Mouse (Mus musculus): ENCODE results near the gene Ptpn22. TPM values are rescaled to one million over a fixed set of nuclear protein-coding genes. Genes with fewer than 3 reads are reported as not detected.

The Ptpn22 gene
- total RNA-seq, 2 experiments from 2014 or later: 1.0 to 1.3 TPM

- DNase-seq (ENCODE audit: low spot score in 2 of 2): no peak
Measured at GRCm38 (mm10) chr3:103916205-103916838, 56.7 kb downstream of the Ptpn22 start.

DNA sequence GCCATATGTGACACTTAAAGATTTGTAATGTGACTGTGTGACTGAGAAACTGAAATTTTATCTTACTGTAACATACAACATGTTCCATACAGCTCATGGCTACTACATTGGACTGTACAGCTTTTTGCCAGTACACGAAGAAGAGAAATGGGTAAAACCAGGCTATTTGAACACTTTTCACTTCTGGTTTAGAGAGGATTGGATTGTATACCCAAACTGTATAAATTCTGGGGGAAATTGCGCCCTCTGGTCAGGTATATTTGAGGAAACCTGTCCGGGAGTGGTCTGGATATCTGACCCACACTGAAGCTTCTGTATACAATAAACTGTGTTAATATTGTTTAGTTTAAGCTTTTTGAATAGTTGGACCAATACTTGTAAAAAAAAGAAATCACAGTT lies 57.2 kb downstream of the Ptpn22 start:
- DNase-seq (ENCODE audit: low spot score in 2 of 2): no peak

DNA sequence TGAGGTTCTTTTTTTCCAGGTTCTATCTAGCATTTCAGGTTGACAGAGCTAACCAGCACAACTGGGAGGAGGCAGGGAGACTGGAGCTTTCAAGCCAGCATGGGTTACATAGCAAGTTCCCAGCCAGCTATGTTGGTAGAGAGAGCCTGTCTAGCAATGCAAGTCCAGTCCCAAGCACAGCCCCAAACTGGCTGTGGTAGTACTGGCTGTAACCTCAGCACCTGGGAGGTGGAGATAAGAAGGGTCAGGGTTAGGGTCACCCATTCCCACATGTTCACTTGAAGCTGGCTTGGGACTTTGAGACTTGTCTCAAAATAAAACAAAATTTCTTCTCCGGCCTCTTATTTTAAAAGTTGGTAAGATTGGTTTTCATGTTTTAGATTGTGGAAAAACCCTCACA lies 60.5 kb downstream of the Ptpn22 start:
- no peak for DNase-seq (ENCODE audit: low spot score in 2 of 2)

GRCm38 (mm10) chr3:103925302-103925701 lies 65.7 kb downstream of the Ptpn22 start:
- DNase-seq (ENCODE audit: low spot score in 2 of 2): no peak

- DNase-seq (ENCODE audit: low spot score in 2 of 2): peak in 1 of 2 experiments; percentile 16
Measured at GRCm38 (mm10) chr3:103927511-103927910, 67.9 kb downstream of the Ptpn22 start.

DNA sequence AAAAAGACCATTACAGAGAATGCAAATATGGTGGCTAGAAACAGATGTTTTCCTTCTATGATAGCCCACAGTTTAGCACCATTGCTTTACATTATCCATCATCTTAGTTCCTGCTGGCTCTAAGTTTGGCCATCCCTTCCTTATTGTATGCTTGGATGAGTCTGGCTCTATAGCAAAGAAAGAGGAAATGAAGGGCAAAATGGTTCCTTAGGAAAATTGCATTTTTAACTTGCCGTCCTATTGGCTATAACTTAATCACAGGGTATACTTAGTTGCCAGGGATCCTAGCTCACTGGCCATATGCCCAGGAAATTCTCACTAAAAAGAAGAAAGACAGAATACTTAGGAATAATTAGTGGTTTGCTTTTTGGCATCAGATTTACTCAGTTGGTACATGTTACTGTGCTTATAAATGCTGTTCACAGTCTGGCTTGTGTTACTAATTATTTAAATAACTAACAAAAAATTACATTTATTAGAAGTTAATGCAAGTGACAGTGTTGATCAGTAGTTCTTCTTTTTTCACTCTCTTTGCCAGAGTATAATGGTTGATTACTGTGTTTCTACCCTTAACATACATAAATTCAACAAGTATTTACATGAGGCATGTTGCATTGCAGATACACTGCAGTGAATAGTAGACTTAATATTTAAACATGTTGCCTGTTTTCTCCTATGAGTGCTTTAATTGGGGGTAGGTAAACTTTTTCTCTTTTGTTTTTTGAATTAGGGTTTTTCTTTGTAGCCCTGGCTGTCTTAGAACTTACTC lies 85.4 kb downstream of the Ptpn22 start:
- DNase-seq (ENCODE audit: low spot score in 2 of 2): peak in 1 of 2 experiments; percentile 17

GRCm38 (mm10) chr3:103948666-103949065 lies 89.1 kb downstream of the Ptpn22 start:
- DNase-seq (ENCODE audit: low spot score in 2 of 2): no peak

DNA sequence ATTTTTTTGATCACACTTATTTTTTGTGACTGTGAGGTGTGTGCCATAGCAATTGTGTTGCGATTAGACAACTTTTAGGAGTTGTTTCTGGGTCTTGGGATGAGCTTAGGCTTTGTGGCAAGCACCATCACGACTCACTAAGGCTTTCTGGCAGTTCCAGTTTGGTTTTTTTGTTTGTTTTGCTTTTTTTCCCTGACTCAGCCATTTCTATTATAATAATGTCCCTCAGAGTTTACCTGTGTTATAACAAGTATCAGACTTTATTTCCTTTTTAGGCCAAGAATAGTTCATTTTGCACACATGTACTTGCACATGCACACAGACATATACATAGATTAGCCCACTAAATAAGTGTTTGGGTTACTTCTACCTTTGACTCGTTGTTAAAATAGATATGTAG lies 101.0 kb downstream of the Ptpn22 start:
- DNase-seq (ENCODE audit: low spot score in 2 of 2): no peak

Other genes starting within 250 kb of the Ptpn22 start
- under 1 TPM in 1 of 2 experiments, not detected in 1; 0.45 TPM for gene Atg4a-ps, start 213.7 kb upstream of the Ptpn22 start, total RNA-seq (2021)
- 10 to 100 TPM; 11.9 to 13.4 TPM for gene Olfml3, start 121.8 kb upstream of the Ptpn22 start, total RNA-seq (2021)
- gene Gm10964, start 120.4 kb upstream of the Ptpn22 start, total RNA-seq (2021): not detected
- 100 to 1,000 TPM; 117 to 124 TPM for gene Hipk1, start 68.2 kb upstream of the Ptpn22 start, total RNA-seq (2021)
- 1 to 10 TPM; 5.9 to 7.8 TPM for gene Dclre1b, start 50.4 kb upstream of the Ptpn22 start, total RNA-seq (2021)
- 10 to 100 TPM; 11.7 to 13.4 TPM for gene Ap4b1, start 50.3 kb upstream of the Ptpn22 start, total RNA-seq (2021)
- gene Gm43064, start 50.2 kb upstream of the Ptpn22 start, total RNA-seq (2021): under 1 TPM; 0.74 to 0.75 TPM
- gene Bcl2l15, start 27.2 kb upstream of the Ptpn22 start, total RNA-seq (2021): under 1 TPM; 0.47 to 0.56 TPM
- gene Rsbn1, start 54.3 kb downstream of the Ptpn22 start, total RNA-seq (2021): 10 to 100 TPM; 25.5 to 28.7 TPM
- 10 to 100 TPM; 44.6 to 49.2 TPM for gene Phtf1, start 108.3 kb downstream of the Ptpn22 start, total RNA-seq (2021)

All from left cerebral cortex, adult 18-20 months (tissue).